Mouse (Mus musculus) urinary bladder, adult 18-20 months (tissue): ENCODE data around the gene Robo2.

Experiments
- DNase-seq, 2 experiments: peaks; one replicate each; pipeline ENCODE4 v3.0.0; 2022; ENCODE audit warnings: low spot score in 2 of 2, mixed read lengths in 2 of 2

Robo2 gene

GRCm38 (mm10) chr16:74411481-74412251 lies at the start of gene Robo2:
TSS of gene Robo2 (minus strand) at chr16:74411825.
- DNase-seq, result peak; percentile 33

DNA sequence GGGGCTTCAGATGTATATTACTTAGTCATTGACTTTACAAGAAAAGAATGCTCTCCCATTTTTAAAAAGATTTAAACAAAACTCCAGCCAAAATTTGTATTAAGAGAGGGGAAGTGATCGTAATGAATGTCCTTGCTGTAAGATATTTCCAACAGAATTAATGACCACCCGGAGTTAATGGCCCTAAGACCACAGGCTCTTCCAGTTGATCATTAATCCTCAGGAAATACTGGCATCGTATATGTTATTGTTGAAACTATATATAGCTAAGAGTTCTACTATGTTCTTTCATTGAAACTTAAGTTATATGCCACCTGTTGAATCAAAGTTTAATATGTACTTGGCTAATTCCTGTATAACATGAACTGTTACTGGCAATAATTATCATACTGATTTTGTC lies 46.5 kb upstream of the Robo2 start:
- no peak for DNase-seq

DNA sequence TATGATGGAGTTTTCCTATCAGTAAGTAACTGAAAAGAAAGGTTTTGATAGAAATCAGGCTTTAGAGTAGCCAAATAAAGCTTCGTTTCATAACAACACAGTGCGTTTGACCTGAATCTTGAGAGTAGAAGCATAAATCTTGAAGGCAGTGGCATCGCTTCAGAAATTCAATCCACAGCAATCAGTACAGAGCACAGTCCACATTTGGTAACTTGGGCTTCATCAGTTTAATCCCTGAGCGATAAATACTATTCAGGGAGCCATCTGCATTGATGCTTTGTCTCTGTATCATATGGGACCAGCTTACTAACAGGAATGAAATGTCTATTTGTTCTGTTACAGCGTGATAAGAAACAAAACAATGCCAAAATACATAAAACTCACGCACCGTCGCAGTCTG lies 46.1 kb upstream of the Robo2 start:
- DNase-seq, result no peak

DNA sequence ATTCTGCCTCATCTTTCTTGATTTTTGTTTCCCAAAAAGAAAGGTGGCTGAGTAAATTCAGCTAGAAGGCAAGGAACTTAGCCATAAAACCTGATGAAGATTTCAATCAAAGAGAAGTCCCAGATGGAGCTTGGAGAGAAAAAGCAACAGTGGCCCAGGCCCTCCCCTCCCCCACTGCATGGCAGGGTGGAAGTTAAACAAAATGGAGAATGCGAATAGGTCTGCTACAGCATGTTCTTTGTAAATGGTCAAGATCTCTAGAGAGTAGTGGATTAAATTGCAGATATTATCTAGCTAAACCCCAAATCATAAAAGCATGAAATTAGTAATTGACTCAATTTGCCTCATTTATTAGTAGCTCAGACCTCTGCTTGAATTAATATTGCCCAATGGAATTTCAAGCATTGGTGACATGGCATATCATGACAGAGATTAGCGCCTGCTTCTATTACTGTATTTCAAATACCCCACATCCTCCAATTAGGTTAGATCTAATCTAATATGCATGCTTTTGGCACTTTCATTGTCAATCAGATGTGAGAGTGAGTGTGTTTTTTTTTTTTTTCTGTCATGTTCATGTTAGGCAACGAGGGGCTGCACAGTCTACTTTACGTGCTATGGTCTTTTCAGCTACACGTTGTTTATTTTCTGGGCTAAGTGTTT lies 45.3 kb upstream of the Robo2 start:
- DNase-seq, result no peak

GRCm38 (mm10) chr16:74455179-74455578 lies 43.6 kb upstream of the Robo2 start:
- DNase-seq, result no peak

GRCm38 (mm10) chr16:74448025-74448424 lies 36.4 kb upstream of the Robo2 start:
- DNase-seq, result no peak

DNA sequence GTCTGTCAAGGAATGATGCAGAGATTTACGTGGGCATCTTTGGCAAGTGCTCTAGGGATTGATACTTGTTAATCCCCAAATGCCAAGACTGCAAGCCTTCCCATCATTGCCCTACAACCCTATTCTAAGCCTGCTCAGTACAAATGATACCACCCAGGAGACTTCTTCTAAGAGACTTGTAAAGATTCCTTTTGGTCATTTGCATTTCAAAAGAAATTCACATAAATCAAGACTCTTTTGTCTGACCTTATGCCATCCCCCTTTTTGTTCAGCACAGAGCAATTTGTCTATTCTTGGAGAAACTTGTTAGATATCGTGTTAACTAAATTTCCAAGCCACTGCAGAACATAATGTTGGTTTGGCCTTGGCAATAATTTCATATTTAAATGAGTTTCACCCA lies 15.4 kb upstream of the Robo2 start:
- no peak for DNase-seq

DNA sequence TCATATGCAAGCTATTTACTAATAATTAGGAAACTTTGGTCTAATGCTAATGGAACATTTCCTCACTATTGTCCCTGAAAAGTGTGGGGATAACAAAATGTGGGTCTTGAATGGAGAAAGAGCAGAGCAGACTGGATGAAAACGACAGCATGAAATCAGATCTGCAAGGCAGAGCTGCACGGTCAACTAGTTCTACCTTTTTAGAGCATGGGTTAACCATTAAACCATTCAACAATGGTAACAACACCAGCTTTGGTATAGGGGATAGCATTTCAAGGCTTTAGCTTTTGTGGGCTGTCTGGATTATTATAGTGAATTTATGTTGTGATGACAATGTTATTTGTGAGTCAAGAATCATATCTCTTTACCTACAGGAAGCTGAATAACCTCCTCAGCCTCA lies 8.7 kb upstream of the Robo2 start:
- no peak for DNase-seq

GRCm38 (mm10) chr16:74412471-74413291 lies 1.1 kb upstream of the Robo2 start:
- peak; percentile 14 to 51 for DNase-seq

GRCm38 (mm10) chr16:74411021-74411420 lies 604 bp downstream of the Robo2 start:
- no peak for DNase-seq

DNA sequence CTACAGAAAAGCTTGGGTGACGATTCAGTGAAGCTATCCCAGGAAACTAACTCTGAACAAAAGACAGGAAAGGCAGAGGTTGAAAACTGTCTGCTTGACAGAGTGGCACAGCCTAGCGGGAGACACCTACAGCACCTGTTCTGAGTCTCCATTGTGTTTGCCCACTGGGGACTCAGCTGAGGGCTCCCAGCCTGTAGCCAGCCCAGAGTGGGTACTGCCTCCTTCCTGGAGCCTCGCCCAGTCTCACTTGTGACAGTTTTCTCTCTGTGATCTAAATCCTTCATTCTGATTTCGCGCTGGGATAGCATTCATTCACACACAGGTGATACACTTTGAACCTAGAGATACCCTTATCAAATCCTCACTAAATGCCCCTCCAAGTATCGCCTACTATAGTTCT lies 1.5 kb downstream of the Robo2 start:
- DNase-seq, result no peak

DNA sequence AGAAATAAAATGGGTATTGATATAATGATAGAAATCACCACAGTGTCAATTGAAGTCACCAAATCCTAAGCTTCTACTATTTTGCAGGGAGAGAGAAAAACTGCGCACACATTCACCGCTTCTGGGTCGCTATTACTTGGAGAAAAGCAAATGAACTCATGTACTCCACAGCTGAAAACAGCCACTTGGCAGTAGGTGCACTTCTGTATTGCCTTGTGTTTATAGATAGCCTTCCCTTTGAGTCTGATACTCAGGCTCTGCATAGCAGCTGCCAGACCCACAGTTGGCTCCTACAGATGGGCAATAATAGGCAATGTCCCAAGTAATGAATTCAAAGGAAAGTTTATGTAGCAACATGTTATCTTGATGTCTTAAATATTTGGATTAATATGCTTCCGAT lies 2.1 kb downstream of the Robo2 start:
- DNase-seq, result no peak

GRCm38 (mm10) chr16:74408566-74408965 lies 3.1 kb downstream of the Robo2 start:
- no peak for DNase-seq

GRCm38 (mm10) chr16:74397291-74397690 lies 14.3 kb downstream of the Robo2 start:
- DNase-seq, result no peak

DNA sequence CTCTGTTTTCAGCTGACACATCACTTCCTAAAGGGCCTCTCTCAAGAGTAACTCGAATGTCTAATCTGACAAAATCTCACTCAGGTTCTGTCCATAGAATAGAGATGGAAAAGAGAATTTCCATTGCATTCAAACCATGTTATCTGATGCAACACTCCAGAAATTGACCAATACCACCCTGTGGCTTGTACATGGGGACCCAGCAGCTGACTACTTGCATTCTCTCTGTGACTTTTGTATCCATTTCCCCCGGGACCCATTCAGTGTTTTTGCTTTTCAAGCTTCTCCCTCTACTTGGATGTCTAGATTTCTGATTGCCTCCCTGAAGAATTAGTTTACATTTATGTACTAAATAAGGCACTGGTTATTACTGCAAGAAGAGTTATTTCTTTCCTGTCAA lies 15.9 kb downstream of the Robo2 start:
- DNase-seq, result no peak

- DNase-seq, result no peak
Observed at GRCm38 (mm10) chr16:74379458-74379857, 32.2 kb downstream of the Robo2 start.

GRCm38 (mm10) chr16:74375342-74375940 lies 36.2 kb downstream of the Robo2 start:
- DNase-seq, result no peak

DNA sequence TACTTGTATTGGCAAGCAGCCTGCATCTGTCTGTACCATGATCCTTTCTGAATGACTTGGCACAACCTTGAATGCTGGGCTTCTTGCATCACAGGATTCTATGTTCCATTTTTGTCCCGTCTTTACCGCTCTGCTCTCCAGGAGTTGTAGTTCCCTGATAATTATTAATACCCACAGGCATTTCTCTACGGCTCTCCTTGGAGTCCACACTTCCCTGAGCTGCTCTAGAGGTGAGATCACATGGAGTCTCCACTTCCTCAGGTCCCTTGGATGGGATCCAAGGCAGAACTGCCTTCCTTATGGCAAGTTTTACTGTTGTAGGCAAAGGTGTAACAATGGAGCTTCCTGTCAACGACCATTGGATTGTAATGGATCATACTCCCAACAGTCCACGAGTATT lies 37.1 kb downstream of the Robo2 start:
- DNase-seq, result no peak

- DNase-seq, result no peak
Observed at GRCm38 (mm10) chr16:74373407-74373806, 38.2 kb downstream of the Robo2 start.

GRCm38 (mm10) chr16:74372876-74373275 lies 38.7 kb downstream of the Robo2 start:
- no peak for DNase-seq

DNA sequence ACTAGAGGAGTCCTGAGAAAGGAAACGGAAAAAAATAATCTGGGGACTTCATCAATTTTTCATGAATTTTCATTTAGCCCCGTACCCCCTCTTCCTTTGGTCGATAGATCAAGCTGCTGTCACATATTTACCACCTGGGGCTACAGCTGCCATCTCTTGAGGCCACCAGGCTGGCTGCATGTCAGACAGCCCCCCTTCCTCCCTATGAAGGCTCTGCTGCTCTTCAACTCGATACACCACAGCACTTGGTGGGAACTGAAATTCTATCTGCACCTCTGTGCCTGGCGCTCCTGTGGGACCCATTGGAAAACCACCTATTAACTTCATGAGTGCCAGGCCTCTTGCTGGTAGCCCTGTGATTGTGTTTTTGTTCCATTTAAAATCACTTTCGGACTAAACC lies 63.2 kb downstream of the Robo2 start:
- DNase-seq, result no peak

DNA sequence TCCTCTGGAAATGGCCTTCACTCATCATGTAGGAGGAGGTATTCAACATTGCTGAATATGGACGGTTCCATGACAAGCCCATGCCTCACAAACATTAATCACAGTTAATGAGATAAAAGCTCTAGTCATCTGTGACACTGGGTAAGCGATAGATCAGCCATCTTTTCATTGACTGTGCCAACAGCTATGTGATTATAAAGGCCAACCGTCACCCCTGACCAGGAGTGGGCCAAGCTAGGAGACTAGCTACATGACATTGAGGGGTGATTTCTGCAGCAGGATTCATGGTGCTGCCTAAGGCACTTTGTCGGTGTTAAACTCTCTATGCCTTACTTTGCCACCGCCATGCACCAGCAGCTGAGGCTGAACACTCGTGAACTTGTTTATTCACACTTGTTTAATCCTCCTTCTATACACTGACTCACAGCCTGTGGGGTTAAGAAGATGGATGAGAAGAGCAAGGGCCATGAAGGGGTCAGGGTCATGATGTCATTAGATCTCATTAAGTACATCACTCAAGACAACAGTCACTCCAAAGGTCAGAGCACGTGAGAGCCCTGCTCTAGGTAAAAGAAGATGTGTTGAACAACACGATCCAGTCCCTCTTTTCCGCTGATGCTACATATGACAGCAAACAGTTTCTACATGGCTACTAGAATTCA lies 72.5 kb downstream of the Robo2 start:
- DNase-seq, result no peak
